Comparison of ENCODE assay signal across 8 mouse cellular contexts in genomic region chr7:37343021-37343593, GRCm38 (mm10).
DNase-seq lines count a peak whose midpoint lies in the region; ATAC-seq lines count a peak whose summit lies in the region.

No protein-coding gene starts in this region.

- ATAC-seq in heart, embryonic 13.5 days (ENCODE audit: extremely low read depth, insufficient number of reproducible peaks, low FRiP score, low TSS enrichment) = no peak
- peak; percentile 33; the same call in 1 of the 2 replicates for ATAC-seq in cerebellum, adult (ENCODE audit: insufficient number of reproducible peaks, low FRiP score, low TSS enrichment)
- ATAC-seq in forebrain, embryonic 12.5 days (ENCODE audit: low FRiP score) = peak; percentile 56
- ATAC-seq in liver, embryonic 13.5 days (ENCODE audit: low read depth) = no peak

- peaks cover 76% of the 10 kb centered on the region for H3K27me3 ChIP-seq in heart, embryonic 13.5 days (replicated peaks)
- peaks cover 11% of the 10 kb centered on the region for H3K27me3 ChIP-seq in forebrain, embryonic 12.5 days
- peaks cover 14% of the 10 kb centered on the region; the same call in 1 of the 2 replicates for H3K27me3 ChIP-seq in liver, embryonic 13.5 days

- no peaks in the 10 kb centered on the region for H3K36me3 ChIP-seq in heart, embryonic 13.5 days
- no peaks in the 10 kb centered on the region for H3K36me3 ChIP-seq in forebrain, embryonic 12.5 days (replicated peaks)
- no peaks in the 10 kb centered on the region for H3K36me3 ChIP-seq in liver, embryonic 13.5 days

- H3K4me1 ChIP-seq in heart, embryonic 13.5 days = peaks cover 14% of the 10 kb centered on the region
- peaks cover 33% of the 10 kb centered on the region for H3K4me1 ChIP-seq in forebrain, embryonic 12.5 days
- H3K4me1 ChIP-seq in liver, embryonic 13.5 days (replicated peaks) = no peaks in the 10 kb centered on the region

- 16% methylated on average over 23 of the region's 23 CpGs for WGBS in heart, embryonic 13.5 days
- WGBS in forebrain, embryonic 12.5 days = 14% methylated on average over 23 of the region's 23 CpGs
- 33% methylated on average over 23 of the region's 23 CpGs for WGBS in liver, embryonic 13.5 days (ENCODE audit: insufficient replicate concordance)

- peak overlapping the region; percentile 73 for H3K9ac ChIP-seq in heart, embryonic 13.5 days
- H3K9ac ChIP-seq in forebrain, embryonic 12.5 days = peak overlapping the region; percentile 44; the same call in 1 of the 2 replicates
- H3K9ac ChIP-seq in liver, embryonic 13.5 days = no peak overlapping the region

- no peaks in the 10 kb centered on the region for H3K9me3 ChIP-seq in heart, embryonic 13.5 days
- no peaks in the 10 kb centered on the region for H3K9me3 ChIP-seq in forebrain, embryonic 12.5 days
- H3K9me3 ChIP-seq in liver, embryonic 13.5 days (replicated peaks) = no peaks in the 10 kb centered on the region

- no peak for DNase-seq in heart, adult 18-20 months
- DNase-seq in liver, embryonic 13.5 days = no peak
- DNase-seq in urinary bladder, adult 2 months (ENCODE audit: low spot score) = no peak
- no peak for DNase-seq in spleen, adult 12 weeks (ENCODE audit: low spot score)
- DNase-seq in ovary, adult 18-20 months (ENCODE audit: low spot score) = no peak

- peak overlapping the region; percentile 48 for H3K4me3 ChIP-seq in heart, embryonic 13.5 days
- H3K4me3 ChIP-seq in forebrain, embryonic 12.5 days (replicated peaks) = peak overlapping the region; percentile 25
- no peak overlapping the region for H3K4me3 ChIP-seq in liver, embryonic 13.5 days (replicated peaks)

- peak overlapping the region; percentile 79 for H3K4me2 ChIP-seq in heart, embryonic 13.5 days
- peak overlapping the region; percentile 60 for H3K4me2 ChIP-seq in forebrain, embryonic 12.5 days
- peak overlapping the region; percentile 24 for H3K4me2 ChIP-seq in liver, embryonic 13.5 days

- H3K27ac ChIP-seq in heart, embryonic 13.5 days (replicated peaks) = no peak overlapping the region
- peak overlapping the region; percentile 36; the same call in 1 of the 2 replicates for H3K27ac ChIP-seq in forebrain, embryonic 12.5 days
- no peak overlapping the region for H3K27ac ChIP-seq in liver, embryonic 13.5 days

Comparison
In these comparisons a context has a peak if more than half of its experiments do, and no peak if none do; other contexts are left out.
1. ATAC-seq: peak in cerebellum, adult (single experiment) and forebrain, embryonic 12.5 days (single experiment); none in heart, embryonic 13.5 days (single experiment) and liver, embryonic 13.5 days (single experiment).
2. H3K4me2 ChIP-seq: peak in every context shown above with its lines; median percentile 79 in heart, embryonic 13.5 days; 60 in forebrain, embryonic 12.5 days; 24 in liver, embryonic 13.5 days.